Mouse (Mus musculus) mouse trophoblast stem cell (cell line): ENCODE measurements around the gene Srsf2.
"Not testable (repeated sequence)": the region's sequence is repeated elsewhere in the genome, so short reads cannot be mapped to it uniquely, and the experiment has no call there.

Source experiments
- in situ Hi-C, 2 experiments: fragments of 300-500 bp; cut with MseI, MboI; formaldehyde crosslinking; loops; 2 replicates in 1 of 2; 3 replicates in 1 of 2; pipeline ENCODE4 v1.15.1; 2025

Srsf2 gene

GRCm38 (mm10) chr11:116852891-116853511 lies at the start of gene Srsf2:
Gene Srsf2, minus strand, starts transcription at chr11:116853094.
- in situ Hi-C loops, result no loop called here

DNA sequence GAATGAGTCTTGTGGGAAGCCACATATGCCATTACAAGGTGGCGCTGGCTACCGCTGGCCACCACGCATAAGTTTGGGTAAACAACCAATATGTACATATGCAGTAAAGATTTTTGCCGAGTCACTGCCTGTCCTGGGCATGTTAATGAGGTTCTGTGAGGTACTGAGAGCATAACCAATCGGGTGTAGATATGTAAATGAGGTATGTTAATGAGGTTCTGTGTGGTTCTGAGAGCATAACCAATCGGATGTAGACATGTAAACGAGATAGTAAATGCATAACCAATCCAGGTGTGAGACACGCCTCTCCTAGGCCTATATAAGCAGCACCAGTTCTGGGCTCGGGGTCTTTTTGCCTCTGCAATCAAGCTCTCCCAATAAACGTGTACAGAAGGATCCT lies 49.7 kb upstream of the Srsf2 start:
- in situ Hi-C loops, result not testable (repeated sequence)

DNA sequence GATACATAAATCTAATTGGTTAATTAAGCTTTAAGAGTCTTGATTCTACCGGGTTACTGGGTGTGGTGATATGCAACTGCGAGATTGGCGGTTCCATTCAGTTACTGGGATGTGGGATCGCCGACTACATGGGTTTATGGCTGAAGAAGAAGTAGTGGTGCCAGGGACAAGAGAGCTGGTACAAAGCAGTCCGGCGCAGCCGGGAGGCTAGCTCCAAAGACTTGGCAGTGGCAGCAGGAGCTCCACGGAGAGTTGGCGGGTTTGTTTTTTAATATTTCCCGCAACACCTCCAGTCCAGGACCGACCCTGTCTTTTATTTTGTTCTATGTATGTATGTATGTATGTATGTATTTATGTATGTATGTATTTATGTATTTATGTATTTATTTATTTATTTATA lies 46.4 kb upstream of the Srsf2 start:
- in situ Hi-C loops, result no loop called here

- in situ Hi-C loops, result no loop called here
Measured at GRCm38 (mm10) chr11:116895402-116895801, 42.5 kb upstream of the Srsf2 start.

DNA sequence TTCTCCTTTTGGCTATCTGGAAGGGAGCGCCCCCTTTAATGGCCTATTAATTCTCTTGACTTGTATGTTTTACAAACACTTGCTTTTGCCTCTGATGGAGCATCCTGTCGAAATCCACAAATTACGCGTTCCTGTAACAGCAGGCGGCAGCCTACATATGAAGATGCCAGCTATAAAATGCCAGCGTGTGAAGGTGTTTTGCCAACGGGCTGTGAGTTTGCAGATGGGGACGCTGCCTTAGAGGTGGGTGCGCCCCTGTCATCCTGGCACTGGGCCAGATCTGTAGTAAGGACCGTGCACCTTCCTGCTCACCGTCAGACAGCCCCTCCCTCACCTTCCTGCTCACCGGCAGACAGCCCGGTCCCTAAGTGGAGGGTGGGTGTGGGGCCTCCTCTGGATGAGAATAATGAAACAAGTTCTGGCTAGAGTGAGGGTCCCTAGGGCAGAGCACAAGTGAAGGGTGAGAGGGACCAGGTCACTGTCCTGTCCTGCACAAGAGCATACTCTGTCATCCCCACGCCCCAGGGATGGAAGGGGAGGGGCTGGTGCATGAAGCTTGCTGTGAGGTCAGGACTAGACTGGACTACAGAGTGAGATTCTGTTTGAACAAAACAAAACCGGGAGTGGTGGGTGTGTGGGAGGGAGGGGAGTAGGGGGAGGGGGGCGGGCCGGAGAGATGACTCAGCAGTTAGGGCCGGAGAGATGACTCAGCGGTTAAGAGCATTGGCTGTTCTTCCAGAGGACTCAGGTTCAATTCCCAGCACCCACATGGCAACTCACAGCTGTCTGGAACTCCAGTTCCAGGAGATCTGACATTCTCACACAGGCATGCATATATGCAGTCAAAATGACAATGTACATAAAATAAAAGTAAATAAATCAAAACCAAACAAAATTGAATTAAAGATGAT lies 40.9 kb upstream of the Srsf2 start:
- in situ Hi-C loops, result no loop called here

DNA sequence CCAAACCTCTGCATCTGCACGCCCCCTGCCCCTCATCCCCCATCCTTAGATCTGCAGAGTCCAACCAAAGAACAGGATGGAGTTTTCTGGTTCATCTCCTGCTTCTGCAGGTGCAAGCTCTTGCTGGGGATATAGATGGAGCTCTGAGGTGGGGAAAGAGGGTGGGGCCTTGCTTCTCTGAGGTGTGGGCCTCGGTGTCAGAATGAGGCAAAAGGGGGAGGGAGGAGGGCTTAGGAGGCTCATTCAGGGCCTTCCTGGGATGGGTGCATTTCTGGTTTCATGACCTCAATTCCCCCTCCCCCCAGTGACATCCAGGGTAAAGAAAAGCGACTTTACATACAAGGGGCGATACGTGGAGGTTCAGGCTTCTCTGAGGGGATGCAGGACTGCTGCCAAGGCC lies 34.2 kb upstream of the Srsf2 start:
- in situ Hi-C loops, result no loop called here

GRCm38 (mm10) chr11:116885275-116886151 lies 32.6 kb upstream of the Srsf2 start:
- in situ Hi-C loops, result no loop called here

- in situ Hi-C loops, result no loop called here
Measured at GRCm38 (mm10) chr11:116884061-116884460, 31.2 kb upstream of the Srsf2 start.

DNA sequence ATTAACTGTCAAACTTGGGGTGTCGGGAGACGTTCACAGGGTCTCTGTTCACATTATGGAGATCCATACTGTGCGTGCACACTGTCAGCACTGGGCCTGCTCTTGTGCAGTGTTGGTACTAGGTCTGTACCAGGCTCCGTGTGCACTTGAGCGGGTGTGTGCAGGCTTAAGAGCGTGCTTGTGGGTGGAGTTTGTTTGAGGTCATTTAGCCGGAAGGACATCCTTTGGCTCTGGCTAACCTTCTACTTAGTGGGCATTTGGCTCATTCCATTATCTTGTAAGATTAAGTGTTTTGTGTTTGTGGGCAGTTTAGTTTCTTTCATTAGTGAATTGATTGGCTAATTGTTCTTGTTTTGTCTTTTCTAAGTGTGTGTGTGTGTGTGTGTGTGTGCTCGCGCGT lies 29.6 kb upstream of the Srsf2 start:
- in situ Hi-C loops, result no loop called here

GRCm38 (mm10) chr11:116881440-116881839 lies 28.5 kb upstream of the Srsf2 start:
- in situ Hi-C loops, result no loop called here

DNA sequence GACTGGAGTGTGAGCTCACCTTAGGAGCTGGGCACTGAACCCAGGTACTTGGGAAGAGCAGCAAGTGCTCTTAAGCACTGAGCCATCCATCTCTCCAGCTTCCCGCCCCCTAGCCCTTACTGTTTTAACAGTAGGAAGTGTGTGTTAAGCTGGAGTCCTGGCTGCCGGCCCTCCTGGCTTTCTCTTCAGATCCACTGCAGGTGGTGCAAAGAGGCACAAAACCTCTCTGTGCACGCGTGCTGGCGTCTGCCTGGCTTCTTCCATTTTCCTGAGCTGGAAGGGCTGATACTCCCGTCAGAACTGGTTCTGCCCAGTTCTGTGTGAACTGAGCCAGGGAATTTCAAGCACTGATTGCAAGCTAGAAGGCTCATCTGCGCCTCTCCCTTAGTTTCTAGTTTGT lies 27.9 kb upstream of the Srsf2 start:
- in situ Hi-C loops, result no loop called here

GRCm38 (mm10) chr11:116878454-116878853 lies 25.6 kb upstream of the Srsf2 start:
- in situ Hi-C loops, result no loop called here

DNA sequence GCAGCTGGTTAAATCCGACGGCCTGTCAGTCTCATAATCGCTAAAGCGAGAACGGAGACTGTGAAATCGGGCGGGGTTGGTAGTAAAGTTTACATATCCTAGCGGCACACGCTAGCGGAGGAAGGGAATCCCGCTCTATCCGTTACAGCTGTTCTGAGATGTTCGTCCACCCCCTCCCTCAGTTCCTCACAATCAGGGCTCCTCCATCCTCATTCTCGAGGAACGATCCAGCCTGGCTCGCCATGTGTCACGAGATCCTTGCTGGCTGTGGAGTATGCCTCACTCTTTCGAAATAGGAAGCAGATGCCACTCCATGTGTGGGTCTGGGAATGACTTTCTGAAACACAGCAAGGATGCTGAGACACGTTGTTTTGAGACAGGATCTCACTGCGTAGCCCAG lies 21.1 kb upstream of the Srsf2 start:
- in situ Hi-C loops, result no loop called here

- in situ Hi-C loops, result no loop called here
Measured at GRCm38 (mm10) chr11:116871538-116871937, 18.6 kb upstream of the Srsf2 start.

GRCm38 (mm10) chr11:116869641-116870040 lies 16.7 kb upstream of the Srsf2 start:
- in situ Hi-C loops, result no loop called here

GRCm38 (mm10) chr11:116869223-116869622 lies 16.3 kb upstream of the Srsf2 start:
- in situ Hi-C loops, result no loop called here

GRCm38 (mm10) chr11:116868129-116868528 lies 15.2 kb upstream of the Srsf2 start:
- in situ Hi-C loops, result no loop called here

DNA sequence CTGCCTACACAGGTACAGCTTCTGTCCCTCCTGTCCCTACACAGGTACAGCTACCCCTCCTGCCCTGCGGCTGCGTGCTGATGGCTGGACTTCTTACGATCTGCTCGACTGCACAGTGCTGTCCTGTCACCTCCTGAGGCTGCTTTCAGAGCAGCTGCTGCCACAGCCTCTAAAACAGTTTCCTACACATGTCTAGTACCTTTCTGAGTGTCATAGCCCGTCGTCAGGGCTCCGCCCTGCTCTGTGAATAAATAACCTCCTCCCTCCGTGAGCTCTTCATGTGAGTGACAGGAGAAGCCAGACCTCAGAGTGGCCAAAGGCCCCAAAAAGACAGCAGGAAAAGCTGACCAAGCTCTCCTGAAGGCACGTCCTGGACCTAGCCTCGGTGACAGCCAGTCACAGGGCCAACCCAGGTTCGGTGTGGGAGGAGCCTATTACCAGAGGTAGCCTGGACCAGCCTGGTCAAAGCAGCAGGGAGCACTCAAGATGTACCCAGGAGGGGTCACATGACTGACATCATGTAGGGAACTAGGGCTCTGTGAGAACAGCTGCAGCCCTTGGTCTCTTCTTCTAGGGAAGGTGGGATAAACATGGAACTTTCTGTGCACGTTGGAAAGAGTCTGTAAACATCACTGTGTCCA lies 13.2 kb upstream of the Srsf2 start:
- in situ Hi-C loops, result no loop called here

DNA sequence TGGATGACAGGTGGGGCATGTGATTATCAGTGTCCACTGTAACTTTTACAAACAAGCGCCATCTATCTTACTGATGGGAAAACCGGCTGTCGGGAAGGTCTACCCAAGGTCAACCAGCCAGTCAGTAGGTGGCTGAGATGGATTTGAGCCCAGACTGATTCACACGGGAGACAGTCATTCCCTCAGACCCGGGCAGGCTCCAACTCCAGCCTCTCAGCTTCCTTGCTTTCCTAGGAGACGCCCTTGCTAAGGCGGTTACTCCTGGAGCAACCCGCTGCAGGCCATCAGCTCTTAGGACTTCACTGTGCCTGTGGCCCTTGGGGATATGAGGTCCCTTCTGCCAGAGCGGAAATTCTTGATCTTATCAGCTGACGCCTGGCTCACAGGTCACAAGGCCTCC lies 11.6 kb upstream of the Srsf2 start:
- in situ Hi-C loops, result no loop called here

DNA sequence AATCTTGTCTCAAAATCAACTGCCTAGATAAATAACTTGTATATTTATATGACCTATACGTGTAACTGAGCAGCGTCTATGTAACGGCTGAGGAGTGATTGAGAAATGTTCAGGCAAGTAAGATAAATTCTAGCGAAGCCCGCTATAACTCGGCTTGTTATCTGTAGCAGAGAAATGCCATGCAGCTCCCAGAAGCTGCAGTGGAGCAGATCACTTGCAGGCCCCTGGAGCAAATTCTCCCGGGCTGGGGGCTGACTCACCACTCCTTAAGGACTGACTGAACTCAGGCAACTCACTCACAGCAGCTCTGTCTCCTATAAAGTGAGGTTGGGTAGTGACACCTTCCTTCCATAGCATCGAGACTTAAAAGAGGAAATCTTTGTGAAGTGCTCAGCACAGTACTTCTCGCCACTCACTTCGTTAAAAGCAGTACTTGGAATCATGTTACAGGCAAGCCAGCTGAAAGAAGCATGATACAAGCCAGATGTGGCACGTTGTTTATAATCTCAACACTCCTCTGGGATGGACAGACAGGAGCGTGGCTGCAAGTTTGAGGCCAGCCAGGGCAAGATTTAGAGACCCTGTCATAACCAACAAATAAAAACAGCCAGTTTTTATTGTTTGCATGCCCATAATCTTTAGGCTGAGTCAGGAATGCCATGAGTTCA lies 4.4 kb upstream of the Srsf2 start:
- in situ Hi-C loops, result no loop called here

DNA sequence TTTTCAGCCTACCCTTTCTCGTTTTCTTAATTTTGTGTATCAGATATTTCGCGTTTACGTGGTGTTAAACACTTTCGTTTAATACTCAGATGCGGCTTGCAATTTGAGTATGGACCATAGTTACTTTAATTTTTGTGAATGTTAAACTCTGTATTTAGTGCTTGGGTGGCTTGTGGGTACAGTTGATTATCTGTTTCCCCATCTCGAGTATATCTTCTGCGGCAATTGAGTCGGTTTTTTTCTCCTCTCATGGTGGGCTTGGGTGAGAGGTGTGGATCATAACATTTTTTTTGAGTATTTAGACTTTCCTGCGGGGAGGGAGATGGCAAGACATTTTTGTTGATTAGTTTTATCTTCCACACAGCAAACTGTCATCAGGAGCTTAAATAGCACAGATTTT lies 1.4 kb upstream of the Srsf2 start:
- in situ Hi-C loops, result no loop called here
